1 mouse cellular context compared by ENCODE assay signal in genomic region chr11:117790286-117790685, GRCm38 (mm10).
TF ChIP-seq lines count a peak whose summit lies in the region.

No protein-coding gene starts in this region.

TF ChIP-seq in MEL, 35 proteins besides CTCF, POLR2A, EP300 and RAD21:
- TF ChIP-seq TAL1 (IDR thresholded peaks at IDR 0.05; ENCODE audit: low read length) = no peak
- TF ChIP-seq POLR2AphosphoS2 (IDR thresholded peaks at IDR 0.05; ENCODE audit: low read length) = no peak
- no peak for TF ChIP-seq ZMIZ1 (IDR thresholded peaks at IDR 0.05; ENCODE audit: low read depth, low read length)
- 0 out of 2 replicates have a peak, but pooled peaks have one; percentile 20 for TF ChIP-seq SIN3A (IDR thresholded peaks at IDR 0.05; ENCODE audit: low read length)
- TF ChIP-seq MEF2A (IDR thresholded peaks at IDR 0.05; ENCODE audit: extremely low read depth, insufficient replicate concordance, low read depth, low read length, poor library complexity, severe bottlenecking) = no peak
- peak; percentile 60 for TF ChIP-seq SMC3 (IDR thresholded peaks at IDR 0.05; ENCODE audit: low read depth, low read length)
- TF ChIP-seq BHLHE40 (IDR thresholded peaks at IDR 0.05; ENCODE audit: borderline replicate concordance, low read depth, low read length) = no peak
- no peak for TF ChIP-seq UBTF (IDR thresholded peaks at IDR 0.05; ENCODE audit: borderline replicate concordance, insufficient read depth, low read depth, low read length)
- TF ChIP-seq MYC (IDR thresholded peaks at IDR 0.05; ENCODE audit: low read depth, low read length) = no peak
- TF ChIP-seq ZC3H11A (IDR thresholded peaks at IDR 0.05; ENCODE audit: low read depth, low read length) = peak; percentile 52; the same call in 1 of the 2 replicates
- no peak for TF ChIP-seq RCOR1 (IDR thresholded peaks at IDR 0.05; ENCODE audit: low read depth, low read length)
- TF ChIP-seq E2F4 (IDR thresholded peaks at IDR 0.05; ENCODE audit: borderline replicate concordance, low read depth, low read length) = no peak
